Mouse (Mus musculus) MEL (cell line): ENCODE results near the gene Fbxo10. TPM values are rescaled to one million over a fixed set of nuclear protein-coding genes. Genes with fewer than 3 reads are reported as not detected.
"Not testable (repeated sequence)": the region's sequence is repeated elsewhere in the genome, so short reads cannot be mapped to it uniquely, and the experiment has no call there.

Source experiments
- DNase-seq: peaks from one replicate; pipeline ENCODE4 v3.0.0; 2011; ENCODE audit warnings: low read depth, low spot score
- H3K27ac ChIP-seq: 2 replicates; pipeline ENCODE4 v1.5.1; 2012; ENCODE audit warnings: low read depth, mild to moderate bottlenecking, control low read depth, low read length, moderate library complexity; ENCODE audit not compliant: control insufficient read depth
- H3K27me3 ChIP-seq, 2 experiments: fragments of 150-350 bp in 1 of 2; sonication (generic) in 1 of 2; 2 replicates each; pipeline ENCODE4 v1.6.1; 2012; ENCODE audit warnings: low read length in 2 of 2, mild to moderate bottlenecking in 2 of 2, improper control_type of control experiment in 1 of 2, moderate library complexity in 1 of 2; ENCODE audit not compliant: insufficient read depth in 2 of 2, control insufficient read depth in 1 of 2
- H3K36me3 ChIP-seq, 2 experiments: 2 replicates each; pipeline ENCODE4 v1.6.1; 2012 to 2014; ENCODE audit warnings: low read length in 2 of 2, improper control_type of control experiment in 1 of 2, inconsistent platforms in 1 of 2, mild to moderate bottlenecking in 1 of 2; ENCODE audit not compliant: insufficient read depth in 2 of 2, control insufficient read depth in 1 of 2
- H3K4me1 ChIP-seq, 2 experiments: fragments of 150-350 bp in 1 of 2; sonication (generic) in 1 of 2; 2 replicates each; pipeline ENCODE4 v1.6.1; 2012; ENCODE audit warnings: low read length in 2 of 2, improper control_type of control experiment in 1 of 2, mild to moderate bottlenecking in 1 of 2; ENCODE audit not compliant: insufficient read depth in 2 of 2, control insufficient read depth in 1 of 2
- H3K4me3 ChIP-seq, 2 experiments: fragments of 150-350 bp in 1 of 2; sonication (generic) in 1 of 2; 2 replicates each; pipeline ENCODE4 v1.5.1; 2012; ENCODE audit warnings: low read depth in 2 of 2, low read length in 2 of 2, mild to moderate bottlenecking in 2 of 2, moderate library complexity in 2 of 2, control low read depth in 1 of 2, improper control_type of control experiment in 1 of 2; ENCODE audit not compliant: control insufficient read depth in 1 of 2, insufficient read depth in 1 of 2
- H3K79me2 ChIP-seq: 2 replicates; pipeline ENCODE4 v1.6.1; 2012; ENCODE audit warnings: mild to moderate bottlenecking, low read length, moderate library complexity; ENCODE audit not compliant: control insufficient read depth, poor library complexity, insufficient read depth
- H3K9ac ChIP-seq: 2 replicates; pipeline ENCODE4 v1.6.1; 2012; ENCODE audit warnings: low read depth, mild to moderate bottlenecking, control low read depth, low read length, moderate library complexity; ENCODE audit not compliant: control insufficient read depth, poor library complexity, severe bottlenecking
- H3K9me3 ChIP-seq: fragments of 150-350 bp; sonication (generic); replicated peaks from 2 replicates; pipeline ENCODE4 v1.6.1; 2012; ENCODE audit warnings: mild to moderate bottlenecking, low read length, improper control_type of control experiment, moderate library complexity; ENCODE audit not compliant: insufficient read depth
- CHD1 ChIP-seq: IDR thresholded peaks from 2 replicates; pipeline ENCODE4 v1.6.1; 2012; ENCODE audit warnings: low read depth, mild to moderate bottlenecking, inconsistent platforms, low read length, improper control_type of control experiment
- CTCF ChIP-seq, 3 experiments: IDR thresholded peaks in 2 of 3; conservative IDR thresholded peaks in 1 of 3; 2 replicates each; pipeline ENCODE4 v1.5.1; 2011 to 2012; ENCODE audit warnings: low read length in 3 of 3, low read depth in 2 of 3, mild to moderate bottlenecking in 2 of 3, improper control_type of control experiment in 1 of 3, inconsistent platforms in 1 of 3, mixed read lengths in 1 of 3, moderate library complexity in 1 of 3; ENCODE audit not compliant: control insufficient read depth in 1 of 3, insufficient read depth in 1 of 3, poor library complexity in 1 of 3, severe bottlenecking in 1 of 3
- E2F4 ChIP-seq: IDR thresholded peaks from 2 replicates; pipeline ENCODE4 v1.6.1; 2011; ENCODE audit warnings: low read depth, low read length, improper control_type of control experiment, borderline replicate concordance
- ELF1 ChIP-seq: IDR thresholded peaks from 2 replicates; pipeline ENCODE4 v1.6.1; 2014; ENCODE audit warnings: low read depth, mild to moderate bottlenecking, inconsistent platforms, low read length, improper control_type of control experiment, moderate library complexity
- ETS1 ChIP-seq: IDR thresholded peaks from 2 replicates; pipeline ENCODE4 v1.6.1; 2012; ENCODE audit warnings: low read depth, mild to moderate bottlenecking, inconsistent platforms, low read length, improper control_type of control experiment, moderate library complexity
- GABPA ChIP-seq: IDR thresholded peaks from 2 replicates; pipeline ENCODE4 v1.6.1; 2012; ENCODE audit warnings: low read depth, mild to moderate bottlenecking, inconsistent platforms, low read length, improper control_type of control experiment, moderate library complexity
- GATA1 ChIP-seq: IDR thresholded peaks from 2 replicates; pipeline ENCODE4 v1.6.1; 2011; ENCODE audit warnings: low read depth, low read length, improper control_type of control experiment
- MAX ChIP-seq: IDR thresholded peaks from 2 replicates; pipeline ENCODE4 v1.6.1; 2011; ENCODE audit warnings: low read length, improper control_type of control experiment
- MAZ ChIP-seq: IDR thresholded peaks from 2 replicates; pipeline ENCODE4 v1.6.1; 2012; ENCODE audit warnings: low read depth, mild to moderate bottlenecking, inconsistent platforms, low read length, improper control_type of control experiment
- MXI1 ChIP-seq: IDR thresholded peaks from 2 replicates; pipeline ENCODE4 v1.6.1; 2011; ENCODE audit warnings: mild to moderate bottlenecking, low read depth, low read length, improper control_type of control experiment
- MYB ChIP-seq: IDR thresholded peaks from 2 replicates; pipeline ENCODE4 v1.6.1; 2011; ENCODE audit warnings: mild to moderate bottlenecking, low read depth, low read length, improper control_type of control experiment
- MYC ChIP-seq: IDR thresholded peaks from 2 replicates; pipeline ENCODE4 v1.6.1; 2011; ENCODE audit warnings: low read depth, mild to moderate bottlenecking, low read length, improper control_type of control experiment, moderate library complexity
- POLR2AphosphoS2 ChIP-seq: IDR thresholded peaks from 2 replicates; pipeline ENCODE4 v1.6.1; 2011; ENCODE audit warnings: low read length, improper control_type of control experiment
- RCOR1 ChIP-seq: IDR thresholded peaks from 2 replicates; pipeline ENCODE4 v1.6.1; 2012; ENCODE audit warnings: low read depth, mild to moderate bottlenecking, inconsistent platforms, low read length, improper control_type of control experiment
- SIN3A ChIP-seq: IDR thresholded peaks from 2 replicates; pipeline ENCODE4 v1.6.1; 2012; ENCODE audit warnings: low read length, improper control_type of control experiment, inconsistent platforms
- SMC3 ChIP-seq: IDR thresholded peaks from 2 replicates; pipeline ENCODE4 v1.6.1; 2011; ENCODE audit warnings: low read depth, low read length, improper control_type of control experiment
- TAL1 ChIP-seq: IDR thresholded peaks from 2 replicates; pipeline ENCODE4 v1.6.1; 2012; ENCODE audit warnings: mild to moderate bottlenecking, inconsistent platforms, low read length, moderate library complexity, mixed read lengths
- TCF12 ChIP-seq: IDR thresholded peaks from 2 replicates; pipeline ENCODE4 v1.6.1; 2014; ENCODE audit warnings: low read depth, mild to moderate bottlenecking, inconsistent platforms, low read length, improper control_type of control experiment, moderate library complexity
- USF2 ChIP-seq, 2 experiments: IDR thresholded peaks; 2 replicates each; pipeline ENCODE4 v1.6.1; 2011 to 2012; ENCODE audit warnings: improper control_type of control experiment in 2 of 2, low read length in 2 of 2, borderline replicate concordance in 1 of 2, inconsistent platforms in 1 of 2, low read depth in 1 of 2, mild to moderate bottlenecking in 1 of 2; ENCODE audit not compliant: insufficient read depth in 1 of 2
- ZKSCAN1 ChIP-seq: IDR thresholded peaks from 2 replicates; pipeline ENCODE4 v1.6.1; 2012; ENCODE audit warnings: low read depth, mild to moderate bottlenecking, inconsistent platforms, low read length, improper control_type of control experiment, moderate library complexity
- polyA plus RNA-seq, 2 experiments: library from polyadenylated mRNA; stranded (reverse) in 1 of 2; unstranded in 1 of 2; fragments of >175 nt in 1 of 2; fragments of >200 nt in 1 of 2; gene quantifications; 2 replicates each; pipeline versions ENCODE4 v1.2.1 to v1.2.4; 2012; ENCODE audit warnings: low replicate concordance in 2 of 2, low read depth in 1 of 2; ENCODE audit not compliant: insufficient read length in 2 of 2, insufficient read depth in 1 of 2, missing spikeins in 1 of 2
- total RNA-seq: library from RNA; depleted of rRNA; stranded (reverse); fragments of 300-350 nt; gene quantifications from 2 replicates; pipeline ENCODE4 v1.2.3, GENCODE M21; 2012

Gene Fbxo10
- total and polyA plus RNA-seq, 3 experiments: 2.2 to 6.5 TPM; not detected in 1

DNA sequence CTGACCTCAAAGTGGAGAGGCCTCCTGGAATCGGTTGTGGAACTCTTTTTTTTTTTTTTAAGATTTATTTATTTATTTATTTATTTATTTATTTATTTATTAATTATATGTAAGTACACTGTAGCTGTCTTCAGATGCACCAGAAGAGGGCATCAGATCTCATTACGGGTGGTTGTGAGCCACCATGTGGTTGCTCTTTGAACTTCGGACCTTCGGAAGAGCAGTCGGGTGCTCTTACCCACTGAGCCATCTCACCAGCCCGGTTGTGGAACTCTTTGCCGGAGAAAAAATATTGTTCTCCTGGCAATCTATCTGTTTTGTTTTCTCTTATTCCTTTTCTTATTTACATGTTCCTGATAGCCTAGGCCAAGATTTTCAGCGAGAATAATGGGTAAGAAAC, 45.5 kb downstream of the Fbxo10 start:
- not testable (repeated sequence) for H3K79me2 ChIP-seq, H3K36me3 ChIP-seq, H3K27me3 ChIP-seq, H3K9me3 ChIP-seq, H3K9ac ChIP-seq, H3K27ac ChIP-seq, H3K4me1 ChIP-seq, H3K4me3 ChIP-seq
- TF ChIP-seq SMC3 (peak; percentile 29; the same call in 1 of the 2 replicates), CTCF (IDR thresholded peaks at IDR 0.05 in 2 of 3, conservative IDR thresholded peaks at IDR 0.05 in 1 of 3; ENCODE audit: control insufficient read depth in 1 of 3, insufficient read depth in 1 of 3, low read depth in 2 of 3, low read length in 3 of 3, poor library complexity in 1 of 3, severe bottlenecking in 1 of 3) (peak in 2 of 3 experiments; percentile 24 to 46; a peak in 4 of 6 replicates)
- DNase-seq: peak; percentile 47

GRCm38 (mm10) chr4:45037455-45038410, 46.7 kb downstream of the Fbxo10 start:
- H3K4me1 ChIP-seq: peaks cover 0 to 9% of the 10 kb centered on the region in 2 experiments; a peak in 2 of 4 replicates
- H3K4me3 ChIP-seq: no peak overlapping the region
- TF ChIP-seq MYC (no peak), USF2 (IDR thresholded peaks at IDR 0.05; ENCODE audit: borderline replicate concordance in 1 of 2, insufficient read depth in 1 of 2, low read depth in 1 of 2, low read length in 2 of 2) (no peak), RCOR1 (no peak), GABPA (no peak), ELF1 (no peak), MXI1 (no peak), ETS1 (no peak), SIN3A (no peak), MAX (no peak), ZKSCAN1 (no peak), CHD1 (no peak), TAL1 (no peak), POLR2AphosphoS2 (no peak), MYB (no peak), GATA1 (no peak), MAZ (no peak), E2F4 (no peak), TCF12 (no peak)

More at GRCm38 (mm10) chr4:45037455-45038410, 46.7 kb downstream of the Fbxo10 start:
- H3K79me2 ChIP-seq: no peaks in the 10 kb centered on the region
- H3K9ac ChIP-seq: no peak overlapping the region
- no peaks in the 10 kb centered on the region for H3K27me3 ChIP-seq
- no peaks in the 10 kb centered on the region for H3K9me3 ChIP-seq
- peaks cover 0 to 2% of the 10 kb centered on the region in 2 experiments; a peak in 2 of 4 replicates for H3K36me3 ChIP-seq
- DNase-seq: no peak
- no peak overlapping the region for H3K27ac ChIP-seq
